Mouse (Mus musculus) thymus, adult 2 months (tissue): ENCODE data around the gene Foxa3.

Experiments used
- CTCF ChIP-seq: fragments of 200-500 bp; IDR thresholded peaks from 2 replicates; pipeline ENCODE4 v1.5.1; 2012; ENCODE audit warnings: mild to moderate bottlenecking, control low read depth, low read length, moderate library complexity, borderline replicate concordance; ENCODE audit not compliant: control insufficient read depth, poor library complexity, insufficient read depth; ENCODE audit errors: extremely low read depth
- POLR2A ChIP-seq: fragments of 200-500 bp; IDR thresholded peaks from 2 replicates; pipeline ENCODE4 v1.6.1; 2012; ENCODE audit warnings: mild to moderate bottlenecking, low read length, control low read depth, moderate library complexity; ENCODE audit not compliant: control insufficient read depth, poor library complexity, insufficient read depth; ENCODE audit errors: extremely low read depth

GRCm38 (mm10) chr7:19031641-19032040 is 8.3 kb upstream of the Foxa3 start:
- no peak for TF ChIP-seq CTCF
- TF ChIP-seq POLR2A = no peak
